Mouse (Mus musculus): ENCODE measurements around the gene Cdh26.

The Cdh26 gene

DNA sequence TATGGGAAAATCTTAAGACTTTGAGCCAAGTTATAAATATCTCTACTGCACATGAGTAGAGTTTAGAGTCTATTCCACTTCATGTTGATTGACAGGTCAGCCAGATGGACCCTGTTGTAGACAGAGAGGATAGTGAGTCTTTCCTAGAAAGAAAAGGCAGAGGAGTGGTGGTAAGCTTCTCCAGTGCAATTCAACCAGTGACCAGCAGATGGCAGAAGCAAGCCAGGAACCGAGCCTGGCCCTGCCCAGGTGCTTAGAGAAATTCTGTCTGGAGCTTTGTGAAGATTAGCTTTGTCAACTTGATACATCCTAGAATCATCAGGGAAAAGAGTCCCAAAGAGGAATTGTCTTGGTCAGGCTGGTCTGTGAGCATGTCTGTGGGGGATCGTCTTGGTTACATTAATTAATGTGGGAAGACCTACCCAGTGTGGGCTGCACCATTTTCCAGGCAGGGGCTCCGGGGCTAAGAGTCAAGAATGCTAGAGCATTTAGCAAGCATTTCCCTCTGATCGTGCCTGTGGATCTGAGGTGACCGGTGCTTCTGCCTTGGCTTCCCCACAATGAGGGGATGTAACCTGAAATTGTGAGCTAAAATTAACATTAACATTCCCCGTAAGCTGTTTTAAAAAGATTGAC is 77.2 kb downstream of the Cdh26 start:
- peak; percentile 41 to 84 for DNase-seq (ENCODE audit: inconsistent age in 2 of 2, low spot score in 1 of 2)

DNA sequence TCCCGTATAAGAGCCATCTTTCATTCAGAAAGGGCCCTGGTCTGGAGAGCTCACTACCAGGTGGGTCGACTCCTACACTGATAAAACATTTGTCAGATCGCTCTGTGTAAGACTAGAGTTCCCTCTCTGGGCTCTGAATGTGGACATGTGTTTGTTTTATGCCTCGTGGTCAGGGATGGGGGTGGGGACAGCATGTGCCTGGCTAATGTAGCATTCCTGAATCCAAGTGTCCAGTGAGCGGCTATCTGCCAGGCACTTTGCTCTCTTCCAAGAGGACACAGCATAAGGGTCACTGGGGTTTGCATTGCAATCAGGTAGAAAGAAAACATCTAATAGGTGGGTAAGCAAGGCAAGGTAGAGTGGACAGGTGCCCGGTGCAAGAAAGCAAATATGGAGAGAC is 77.9 kb downstream of the Cdh26 start:
- DNase-seq (ENCODE audit: inconsistent age in 2 of 2, low spot score in 1 of 2): no peak

DNA sequence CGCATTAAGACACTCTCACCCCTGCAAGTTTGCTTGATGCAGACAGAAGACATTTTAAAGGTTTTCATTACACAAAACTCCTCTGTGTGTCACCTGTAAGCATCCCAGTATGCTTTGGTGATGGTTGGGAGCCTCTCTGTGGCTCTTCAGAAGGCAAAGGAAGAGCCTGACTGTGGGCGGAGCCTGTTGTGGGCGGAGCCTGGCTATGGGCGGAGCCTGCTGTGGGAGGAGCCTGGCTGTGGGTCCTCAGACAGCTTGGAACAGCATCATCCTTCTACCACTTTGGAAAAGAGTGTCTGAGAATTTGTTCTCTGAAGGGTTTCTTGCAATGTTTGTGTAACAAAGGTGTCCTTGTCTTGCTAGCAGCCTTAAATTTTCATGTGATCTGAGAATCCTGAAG is 82.7 kb downstream of the Cdh26 start:
- no peak for DNase-seq (ENCODE audit: inconsistent age in 2 of 2, low spot score in 1 of 2)

DNA sequence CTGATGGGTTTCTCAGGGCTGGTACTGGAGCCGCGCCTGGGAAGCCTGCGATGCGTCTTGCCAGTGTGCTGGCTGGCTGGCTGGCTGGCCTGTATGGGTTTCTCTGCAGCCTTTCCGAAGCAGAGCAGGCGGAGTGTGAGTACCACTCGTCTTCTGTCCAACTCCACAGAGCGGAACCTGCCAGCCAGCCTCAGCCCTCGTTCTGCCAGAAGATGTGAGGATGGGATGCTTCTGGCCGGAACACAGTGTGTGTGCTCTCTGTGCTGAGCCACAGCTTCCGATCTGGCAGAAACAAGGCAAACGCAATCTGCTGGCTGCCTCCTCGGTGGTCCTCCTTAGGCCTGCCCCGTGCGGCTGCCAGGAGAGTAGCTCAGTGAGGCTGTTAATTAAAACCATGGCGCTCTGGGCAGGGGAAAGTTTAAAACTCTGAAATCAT is 83.3 kb downstream of the Cdh26 start:
- no peak for DNase-seq (ENCODE audit: inconsistent age in 2 of 2, low spot score in 1 of 2)

DNA sequence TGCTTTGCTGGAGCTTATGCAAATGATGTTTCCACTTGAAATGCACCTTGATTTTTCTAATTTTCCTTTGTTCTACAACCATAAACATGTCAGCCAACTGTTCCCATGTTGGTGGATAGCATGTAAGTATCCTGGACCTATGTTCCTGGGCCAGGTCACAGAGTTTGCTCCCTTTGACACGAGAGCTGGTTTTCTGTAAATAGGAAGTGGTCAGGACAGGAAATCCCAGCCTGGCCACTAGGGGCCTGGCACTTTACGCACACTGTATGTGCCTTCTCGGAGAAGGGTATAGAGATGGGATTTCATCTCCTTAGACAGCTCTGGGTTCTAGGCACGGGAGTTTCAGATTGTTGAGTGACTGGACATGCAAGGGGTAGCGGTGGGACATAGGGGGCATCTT is 86.1 kb downstream of the Cdh26 start:
- no peak for DNase-seq (ENCODE audit: inconsistent age in 2 of 2, low spot score in 1 of 2)

DNA sequence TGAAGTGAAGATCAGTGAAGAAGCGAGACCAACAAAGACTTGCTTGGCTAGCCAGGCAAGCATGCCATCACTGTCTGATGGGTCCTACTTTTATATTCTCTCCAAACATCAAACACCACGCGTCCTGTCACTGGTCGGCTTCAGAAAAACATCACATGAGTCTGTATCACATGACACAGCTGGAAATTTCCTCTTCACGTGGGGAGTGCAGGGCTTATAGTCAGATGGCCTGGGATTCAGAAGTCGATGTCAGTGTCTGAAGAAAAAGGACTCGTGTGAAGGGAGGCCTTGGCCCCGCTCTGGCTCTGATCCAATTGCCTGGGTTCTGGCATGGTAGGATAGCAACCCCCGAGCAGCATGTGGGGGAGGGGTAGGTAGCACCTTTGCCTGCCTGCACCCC is 86.6 kb downstream of the Cdh26 start:
- no peak for DNase-seq (ENCODE audit: inconsistent age in 2 of 2, low spot score in 1 of 2)

DNA sequence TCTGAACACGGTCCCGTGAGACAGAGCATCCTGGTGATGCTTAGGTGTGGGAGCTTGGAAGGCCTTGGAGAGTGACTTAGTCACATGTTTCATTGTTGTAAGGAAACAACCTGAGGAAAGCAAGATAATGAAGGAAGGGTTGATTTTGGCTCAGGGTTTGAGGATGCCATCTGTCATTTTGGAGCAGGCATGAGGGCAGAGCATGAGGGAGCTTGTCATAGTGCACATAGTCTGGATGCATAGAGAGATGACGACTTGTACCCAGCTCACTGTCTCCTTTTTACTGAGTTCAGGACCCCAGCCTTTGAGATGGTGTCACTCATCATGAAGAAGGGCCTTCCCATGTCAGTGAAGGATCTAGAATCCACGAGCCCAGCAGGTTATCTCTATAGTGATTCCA is 89.0 kb downstream of the Cdh26 start:
- no peak for DNase-seq (ENCODE audit: inconsistent age in 2 of 2, low spot score in 1 of 2)

DNA sequence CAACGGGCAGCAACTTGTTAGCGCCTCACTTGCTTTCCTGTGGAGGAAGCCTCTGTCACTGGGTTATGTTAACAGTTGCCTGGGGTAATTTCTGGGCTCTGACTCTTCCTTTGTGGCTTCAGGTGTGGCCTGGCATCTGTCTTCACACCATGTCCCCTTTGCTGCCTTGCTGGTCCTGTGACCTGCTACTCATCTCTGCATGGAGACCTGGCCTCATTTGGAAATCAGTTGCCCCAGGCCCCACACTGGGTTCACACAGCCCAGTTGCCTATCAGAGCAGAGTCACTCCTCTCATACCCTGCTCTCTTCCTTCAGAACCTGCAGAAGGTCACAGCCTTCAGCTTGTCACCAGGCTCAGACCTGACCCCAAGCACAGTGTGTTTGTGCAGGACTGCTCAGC is 89.9 kb downstream of the Cdh26 start:
- DNase-seq (ENCODE audit: inconsistent age in 2 of 2, low spot score in 1 of 2): no peak

DNA sequence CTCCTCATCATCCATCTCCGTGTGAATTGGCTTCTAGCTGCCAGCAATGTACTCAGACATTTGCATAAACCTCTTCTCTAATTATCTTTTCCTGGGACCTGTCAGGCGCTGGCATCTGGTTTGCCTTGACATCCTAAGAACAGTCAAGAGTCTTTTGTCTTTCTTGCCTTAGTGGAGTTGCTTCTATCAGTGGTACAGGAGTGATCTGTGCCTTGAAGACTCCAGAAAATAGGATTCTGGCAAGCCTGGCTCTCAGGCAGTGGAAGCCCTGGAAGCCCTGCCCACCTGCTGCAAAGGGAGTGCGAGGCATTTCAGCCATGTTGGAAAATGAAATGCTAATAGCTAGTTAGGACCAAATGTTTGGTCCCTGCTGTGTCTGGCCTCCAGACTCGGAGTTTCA is 92.0 kb downstream of the Cdh26 start:
- DNase-seq (ENCODE audit: inconsistent age in 2 of 2, low spot score in 1 of 2): no peak

DNA sequence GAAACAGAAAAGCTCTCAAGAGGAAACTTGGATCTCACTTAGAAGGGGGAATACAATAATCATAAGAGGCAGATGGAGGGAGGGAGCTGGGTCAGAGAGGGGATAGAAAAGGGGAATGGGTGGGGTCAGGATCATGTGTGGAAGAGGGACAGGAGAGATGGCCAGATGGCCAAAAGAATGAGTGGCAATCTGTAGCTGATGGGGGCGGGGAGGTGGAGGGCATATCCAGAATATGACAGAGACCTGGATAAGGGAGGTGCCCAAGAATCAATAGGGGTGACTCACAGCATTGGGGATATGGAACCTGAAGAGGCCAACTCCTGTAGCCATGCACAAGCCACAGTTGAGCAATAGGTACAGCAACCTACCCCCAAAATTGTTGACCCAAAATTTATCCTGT is 92.5 kb downstream of the Cdh26 start:
- no peak for DNase-seq (ENCODE audit: inconsistent age in 2 of 2, low spot score in 1 of 2)

DNA sequence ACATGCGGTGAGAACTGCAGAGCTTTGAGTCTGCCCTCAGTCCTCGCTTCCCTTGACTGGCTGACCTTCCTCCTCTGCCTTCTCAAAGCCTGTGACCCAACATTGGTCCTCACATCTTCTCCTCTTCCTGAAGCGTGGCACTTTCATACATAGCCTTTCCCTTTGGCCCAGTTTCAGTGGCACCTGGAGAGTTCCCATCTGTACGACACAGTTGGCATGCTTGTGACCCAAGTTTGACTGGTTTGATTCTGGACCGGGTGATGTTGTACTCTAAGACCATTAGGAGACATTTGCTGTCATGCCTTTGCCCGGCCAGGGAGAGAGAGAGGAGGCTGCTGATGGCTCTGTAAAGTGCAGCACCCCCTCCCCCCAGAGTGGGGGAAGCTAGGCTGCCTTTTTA is 96.4 kb downstream of the Cdh26 start:
- DNase-seq (ENCODE audit: inconsistent age in 2 of 2, low spot score in 1 of 2): no peak

DNA sequence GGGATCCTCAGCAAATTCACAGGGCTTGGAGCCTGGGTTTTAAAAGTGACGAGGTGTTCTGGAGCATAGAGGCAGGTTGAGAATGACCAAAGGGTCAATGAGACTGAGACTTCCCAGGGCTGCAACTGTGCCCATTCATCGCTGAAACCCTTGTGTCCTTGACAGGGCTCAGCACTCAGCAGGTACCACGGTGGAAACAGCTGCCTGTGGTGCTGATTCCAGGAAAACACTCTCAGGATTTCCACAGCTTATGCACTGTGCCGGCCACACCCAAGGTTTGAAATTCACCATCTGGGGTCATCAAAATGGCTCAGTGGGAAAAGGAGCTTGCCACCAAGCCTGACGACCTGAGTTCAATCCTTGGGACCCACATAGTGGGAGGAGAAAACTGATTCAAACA is 100.9 kb downstream of the Cdh26 start:
- no peak for DNase-seq (ENCODE audit: inconsistent age in 2 of 2, low spot score in 1 of 2)

DNA sequence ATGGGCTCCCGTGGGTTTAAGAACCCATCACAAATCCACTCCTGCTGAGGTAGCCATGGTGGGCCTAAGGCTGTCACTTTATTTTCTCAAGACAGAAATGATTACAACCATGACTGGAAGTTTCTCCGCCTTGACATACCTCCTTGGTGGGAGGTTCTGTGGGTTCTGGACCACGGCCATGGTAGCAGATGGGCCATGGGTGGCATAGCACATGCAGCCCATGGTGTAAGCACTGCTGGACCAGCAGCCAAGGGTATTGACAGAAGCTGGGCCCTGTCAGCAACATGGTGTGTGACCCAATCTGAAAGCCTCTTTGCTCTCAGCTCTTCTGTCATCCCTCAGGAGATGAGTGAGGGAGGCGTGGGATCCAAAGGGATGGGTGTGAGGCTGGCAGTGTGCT is 106.2 kb downstream of the Cdh26 start:
- DNase-seq (ENCODE audit: inconsistent age in 2 of 2, low spot score in 1 of 2): no peak
